Mouse (Mus musculus): Measurements from ENCODE around the gene Slfn9. TPM values are rescaled to one million over a fixed set of nuclear protein-coding genes. Genes with fewer than 3 reads are reported as not detected.

The Slfn9 gene
- 19.1 to 24.7 TPM (median 21.2 TPM) in 4 replicates for total RNA-seq (2023)

DNA sequence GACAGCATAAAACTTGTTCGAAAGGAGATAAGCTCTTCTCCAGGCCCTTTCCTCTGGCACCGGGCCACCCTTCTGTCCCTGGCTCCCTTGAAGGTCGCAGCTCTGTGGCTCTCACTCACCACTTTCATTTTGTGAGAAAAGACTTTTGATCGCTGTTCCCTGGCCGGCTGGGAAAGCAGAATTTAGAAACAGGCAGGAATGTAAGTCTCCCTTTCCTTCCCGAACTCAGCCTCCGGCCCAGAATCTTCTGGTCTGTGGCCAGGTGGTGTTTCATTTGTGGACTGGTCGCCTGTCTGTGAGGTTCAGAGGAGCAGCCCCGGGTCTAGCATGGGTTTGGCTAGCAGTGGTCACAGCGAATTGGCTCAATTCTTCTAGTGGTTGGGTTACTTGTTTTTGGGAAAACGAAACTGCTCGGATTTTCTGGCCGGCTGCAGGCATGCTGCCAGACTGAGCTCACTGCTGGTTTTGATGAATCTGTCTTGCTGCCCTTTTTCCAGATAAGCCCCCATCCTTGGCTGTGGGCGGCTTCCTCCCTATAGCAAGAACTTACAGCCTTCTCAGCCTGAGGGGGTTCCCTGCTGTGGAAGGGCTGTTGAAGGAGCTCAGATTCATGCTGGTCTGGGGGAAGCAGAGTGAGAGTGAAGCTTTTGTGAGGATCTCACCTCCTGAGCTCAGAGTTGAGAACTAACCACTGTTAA lies at the start of gene Slfn9:
Gene Slfn9 (minus strand): TSS at position 362 of the 698 bp plus-strand sequence.

DNA sequence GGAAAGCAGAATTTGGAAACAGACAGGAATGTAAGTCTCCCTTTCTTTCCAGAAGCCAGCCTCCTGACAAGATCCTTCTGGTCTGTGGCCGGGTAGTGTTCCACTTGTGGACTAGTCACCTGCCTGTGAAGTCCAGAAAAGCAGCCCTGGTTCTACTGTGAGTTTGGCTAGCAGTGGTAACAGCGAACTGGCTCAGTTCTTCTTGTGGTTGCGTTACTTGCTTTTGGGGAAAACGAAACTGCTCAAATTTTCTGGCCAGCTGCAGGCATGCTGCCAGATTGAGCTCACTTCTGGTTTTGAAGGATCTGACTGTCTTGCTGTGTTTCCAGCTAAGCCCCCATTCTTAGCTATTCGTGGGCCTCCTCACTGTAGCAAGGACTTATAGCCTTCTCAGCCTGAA lies 29.0 kb upstream of the Slfn9 start, which contains the start of gene Slfn8:
Gene Slfn8 (minus strand): TSS at position 190 of the 400 bp plus-strand sequence.

DNA sequence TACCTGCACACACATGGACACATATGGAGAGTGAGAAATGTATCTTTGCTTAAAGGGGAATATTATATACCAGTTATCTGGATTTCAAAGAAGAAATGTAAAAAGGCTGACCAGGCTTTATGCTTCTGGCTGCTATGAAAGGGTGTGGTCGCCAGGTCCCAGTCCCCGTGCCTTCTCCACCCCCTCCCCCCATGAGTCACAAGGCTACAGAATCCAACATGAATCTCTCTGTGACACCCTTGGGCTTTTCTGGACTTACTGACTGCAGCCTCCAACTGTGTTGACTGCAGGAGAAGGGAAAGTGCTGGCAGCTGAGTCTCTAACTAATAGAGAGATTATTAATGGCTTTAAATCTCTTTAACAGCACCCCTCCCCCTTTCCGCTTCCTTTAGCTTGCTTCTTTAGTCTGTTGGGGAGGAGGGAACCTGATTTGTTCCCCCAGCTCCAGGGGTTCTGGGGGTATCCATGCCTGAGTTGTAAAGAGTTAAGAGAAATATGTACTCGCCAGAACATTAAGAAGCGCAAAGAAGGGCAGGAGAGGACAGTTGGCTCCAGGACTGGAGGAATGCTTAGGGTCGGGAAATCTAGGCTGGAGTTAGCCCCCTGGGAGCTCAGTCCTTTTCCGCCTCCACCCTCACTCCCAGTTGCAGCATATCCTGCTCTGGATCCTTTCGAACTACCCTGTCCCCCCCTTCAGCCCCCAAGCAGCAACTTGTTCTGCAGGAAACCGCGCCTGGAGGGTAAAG lies 40.7 kb downstream of the Slfn9 start, which contains the start of gene Slfn5:
Gene Slfn5 (plus strand): TSS at position 614 of the 746 bp plus-strand sequence.

Other genes starting within 250 kb of the Slfn9 start
- 0.31 to 0.54 TPM (median 0.52 TPM) in 4 replicates for gene Cct6b, start 227.5 kb downstream of the Slfn9 start, total RNA-seq (2023)
- gene Zfp830, start 227.5 kb downstream of the Slfn9 start, total RNA-seq (2023) = 34.2 to 45.1 TPM (median 39.4 TPM) in 4 replicates
- gene Lig3, start 210.7 kb downstream of the Slfn9 start, total RNA-seq (2023) = 30.0 to 38.1 TPM (median 34.8 TPM) in 4 replicates
- gene Rffl, start 120.6 kb downstream of the Slfn9 start, total RNA-seq (2023) = 16.4 to 19.3 TPM (median 18.5 TPM) in 4 replicates
- gene Rad51d, start 101.2 kb downstream of the Slfn9 start, total RNA-seq (2023) = 20.1 to 24.2 TPM (median 20.3 TPM) in 4 replicates
- gene Fndc8, start 99.7 kb downstream of the Slfn9 start, total RNA-seq (2023) = not detected in 4 replicates
- gene Nle1, start 83.4 kb downstream of the Slfn9 start, total RNA-seq (2023) = 58.4 to 73.8 TPM (median 66.8 TPM) in 4 replicates
- not detected in 4 replicates for gene Unc45b, start 81.3 kb downstream of the Slfn9 start, total RNA-seq (2023)
- 15.1 to 17.7 TPM (median 17.3 TPM) in 4 replicates for gene Slfn5, start 40.5 kb downstream of the Slfn9 start, total RNA-seq (2023)
- gene Slfn8, start 29.0 kb upstream of the Slfn9 start, total RNA-seq (2023) = 33.0 to 46.2 TPM (median 37.1 TPM) in 4 replicates
- 78.5 to 85.0 TPM (median 80.5 TPM) in 4 replicates for gene Slfn2, start 73.3 kb upstream of the Slfn9 start, total RNA-seq (2023)
- gene Slfn1, start 125.0 kb upstream of the Slfn9 start, total RNA-seq (2023) = 0.60 to 1.0 TPM (median 0.82 TPM) in 4 replicates
- 0.24 to 0.34 TPM (median 0.26 TPM) in 3 of 4 replicates, not detected in the other for gene Slfn4, start 183.4 kb upstream of the Slfn9 start, total RNA-seq (2023)
- gene Slfn3, start 199.5 kb upstream of the Slfn9 start, total RNA-seq (2023) = 1.7 to 3.0 TPM (median 2.1 TPM) in 4 replicates